Mouse (Mus musculus): ENCODE results near the gene Pnpla8. TPM values are rescaled to one million over a fixed set of nuclear protein-coding genes. Genes with fewer than 3 reads are reported as not detected.

The Pnpla8 gene
- 210 TPM for polyA plus RNA-seq (2014; fragmentation: Illumina TruSeq; extraction: RNeasy Lipid Tissue Mini Kit (QIAGEN cat#74804); ENCODE audit: low read depth, low replicate concordance)

GRCm38 (mm10) chr12:44221070-44221469 lies at the start of gene Pnpla8:
TSS of gene Pnpla8 (plus strand) at chr12:44221370.

GRCm38 (mm10) chr12:44209824-44210752 lies 11.1 kb upstream of the Pnpla8 start, which contains the start of gene Dnajb9:
TSS of gene Dnajb9 (minus strand) at chr12:44210326.

GRCm38 (mm10) chr12:44328381-44329315 lies 107.5 kb downstream of the Pnpla8 start, which contains the start of gene Nrcam:
TSS of gene Nrcam (plus strand) at chr12:44328885.

Other genes starting within 250 kb of the Pnpla8 start
- 240 TPM for gene Dnajb9, start 11.0 kb upstream of the Pnpla8 start, polyA plus RNA-seq (2014; fragmentation: Illumina TruSeq; extraction: RNeasy Lipid Tissue Mini Kit (QIAGEN cat#74804); ENCODE audit: low read depth, low replicate concordance)
- 2.1 TPM for gene Nrcam, start 107.5 kb downstream of the Pnpla8 start, polyA plus RNA-seq (2014; fragmentation: Illumina TruSeq; extraction: RNeasy Lipid Tissue Mini Kit (QIAGEN cat#74804); ENCODE audit: low read depth, low replicate concordance)